Mouse (Mus musculus): ENCODE data around the gene Gpr65. TPM values are rescaled to one million over a fixed set of nuclear protein-coding genes. Genes with fewer than 3 reads are reported as not detected.
"Not testable (repeated sequence)": the region's sequence is repeated elsewhere in the genome, so short reads cannot be mapped to it uniquely, and the experiment has no call there.

Gene Gpr65
- total and polyA plus RNA-seq, 2 experiments from 2014 or later, result 0.18 to 0.42 TPM

- TF ChIP-seq CTCF (IDR thresholded peaks at IDR 0.05; ENCODE audit: low read depth), result no peak
- Histone ChIP-seq H3K9ac (replicated peaks; ENCODE audit: low read length) (no peak overlapping the region), H3K4me3 (ENCODE audit: low read length) (no peak overlapping the region), H3K27ac (no peak overlapping the region), H3K4me2 (ENCODE audit: low read depth, low read length) (no peak overlapping the region), H3K36me3 (ENCODE audit: insufficient read depth, low read length) (no peaks in the 10 kb centered on the region), H3K9me3 (ENCODE audit: low read length) (no peaks in the 10 kb centered on the region), H3K27me3 (ENCODE audit: insufficient read depth, low read length) (no peaks in the 10 kb centered on the region), H3K4me1 (ENCODE audit: insufficient read depth, low read length) (no peaks in the 10 kb centered on the region)
- 84% methylated on average over 4 of the region's 4 CpGs for WGBS
- ATAC-seq, result no peak
- no peak for DNase-seq (ENCODE audit: low spot score)
Measured at GRCm38 (mm10) chr12:98322426-98322825, 54.0 kb downstream of the Gpr65 start.

GRCm38 (mm10) chr12:98324170-98324569 is 55.7 kb downstream of the Gpr65 start:
- not testable (repeated sequence) for H3K27ac ChIP-seq; ATAC-seq; H3K4me3 ChIP-seq (ENCODE audit: low read length); H3K4me1 ChIP-seq (ENCODE audit: insufficient read depth, low read length); H3K9ac ChIP-seq (replicated peaks; ENCODE audit: low read length); H3K36me3 ChIP-seq (ENCODE audit: insufficient read depth, low read length); H3K4me2 ChIP-seq (ENCODE audit: low read depth, low read length); H3K27me3 ChIP-seq (ENCODE audit: insufficient read depth, low read length); H3K9me3 ChIP-seq (ENCODE audit: low read length)
- WGBS, result no CpG with 5 or more reads among the region's 1 CpGs
- TF ChIP-seq CTCF (IDR thresholded peaks at IDR 0.05; ENCODE audit: low read depth), result peak; percentile 71
- peak; percentile 89 for DNase-seq (ENCODE audit: low spot score)

Other genes starting within 250 kb of the Gpr65 start
- 14.3 and 19.1 TPM in 2 replicates for gene Galc, start 9.2 kb upstream of the Gpr65 start, total RNA-seq (2014; rRNA removed)
- 11.6 and 12.2 TPM in 2 replicates for gene Galc, start 9.2 kb upstream of the Gpr65 start, polyA plus RNA-seq (2015; fragmentation: Nextera tagmentation; extraction: Ambion mirVana)

Measured in hindbrain, postnatal 0 days (tissue).